Mouse (Mus musculus): ENCODE measurements around the gene St14.

GRCm38 (mm10) chr9:31082771-31083170 lies 48.9 kb downstream of the St14 start:
- TF ChIP-seq GATA1 (IDR thresholded peaks at IDR 0.05; ENCODE audit: borderline replicate concordance, low read length) (no peak), FLI1 (IDR thresholded peaks at IDR 0.05; ENCODE audit: low read length) (no peak)
